Comparison of ENCODE assay signal across 33 mouse cellular contexts in the genomic region with DNA sequence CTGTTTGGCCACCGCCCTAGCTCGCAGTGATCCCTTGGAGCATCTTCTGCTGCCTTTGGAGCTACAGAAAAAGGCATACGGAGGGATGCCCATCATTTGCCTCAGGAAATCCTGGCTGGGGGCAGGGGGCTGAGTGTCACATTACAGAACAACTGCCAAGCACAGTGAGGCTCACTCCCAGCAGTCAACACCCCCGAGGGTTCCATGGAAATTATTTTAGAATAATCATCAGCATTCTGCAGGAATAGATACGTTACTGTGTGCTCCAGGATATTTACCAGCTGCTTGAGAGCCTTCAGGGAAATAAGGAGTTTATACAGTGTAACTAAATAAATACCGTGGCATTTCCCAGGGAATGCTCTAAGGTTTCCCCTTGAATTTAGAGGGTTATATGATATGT. TPM values are rescaled to one million over a fixed set of nuclear protein-coding genes. Genes with fewer than 3 reads are reported as not detected.
DNase-seq lines count a peak whose midpoint lies in the region; ATAC-seq and TF ChIP-seq lines count a peak whose summit lies in the region.
"Had no signal": no experiment of that assay in that cellular context is flagged by ENCODE, and none has a peak within 500 bp of the region (broad histone marks: within the 10 kb centered on the region; RNA-seq: fewer than 3 reads in every experiment).

No protein-coding gene starts in this region.

- no peak for TF ChIP-seq CTCF in kidney, postnatal 0 days (IDR thresholded peaks at IDR 0.05; ENCODE audit: low read depth)
- no peak for TF ChIP-seq CTCF in lung, postnatal 0 days (IDR thresholded peaks at IDR 0.05)

- H3K27ac ChIP-seq in kidney, postnatal 0 days: no peak overlapping the region
- no peak overlapping the region for H3K27ac ChIP-seq in lung, postnatal 0 days (ENCODE audit: low read length)
- H3K27ac ChIP-seq in embryonic facial prominence, embryonic 14.5 days (replicated peaks; ENCODE audit: low read depth, low read length): no peak overlapping the region
- no peak overlapping the region for H3K27ac ChIP-seq in forebrain, embryonic 14.5 days (ENCODE audit: low read depth, low read length)
- H3K27ac ChIP-seq: forebrain, embryonic 15.5 days; heart, adult 2 months; heart, embryonic 13.5 days; hindbrain, embryonic 10.5 days; hindbrain, embryonic 15.5 days; kidney, embryonic 15.5 days; macrophage; midbrain, embryonic 13.5 days had no signal

- WGBS in kidney, postnatal 0 days: 32% methylated on average over 6 of the region's 6 CpGs
- 39% methylated on average over 6 of the region's 6 CpGs for WGBS in lung, postnatal 0 days
- 18% methylated on average over 6 of the region's 6 CpGs for WGBS in embryonic facial prominence, embryonic 14.5 days
- WGBS in forebrain, embryonic 14.5 days: 71% methylated on average over 6 of the region's 6 CpGs

- H3K36me3 ChIP-seq in kidney, postnatal 0 days (ENCODE audit: insufficient read depth, low read length): no peaks in the 10 kb centered on the region
- no peaks in the 10 kb centered on the region for H3K36me3 ChIP-seq in lung, postnatal 0 days (ENCODE audit: insufficient read depth, low read length)
- no peaks in the 10 kb centered on the region for H3K36me3 ChIP-seq in embryonic facial prominence, embryonic 14.5 days (ENCODE audit: control insufficient read depth, insufficient read depth, low read length)
- H3K36me3 ChIP-seq in forebrain, embryonic 14.5 days (ENCODE audit: control insufficient read depth, insufficient read depth, low read length): no peaks in the 10 kb centered on the region
- H3K36me3 ChIP-seq: forebrain, embryonic 15.5 days; heart, embryonic 13.5 days; hindbrain, embryonic 10.5 days; hindbrain, embryonic 15.5 days; kidney, embryonic 15.5 days; midbrain, embryonic 13.5 days had no signal

- H3K9ac ChIP-seq in kidney, postnatal 0 days (ENCODE audit: low read depth, low read length): no peak overlapping the region
- H3K9ac ChIP-seq in lung, postnatal 0 days (replicated peaks; ENCODE audit: low read depth): no peak overlapping the region
- no peak overlapping the region for H3K9ac ChIP-seq in embryonic facial prominence, embryonic 14.5 days (ENCODE audit: low read depth, low read length)
- H3K9ac ChIP-seq in forebrain, embryonic 14.5 days (ENCODE audit: low read length): no peak overlapping the region
- H3K9ac ChIP-seq: forebrain, embryonic 15.5 days; heart, embryonic 13.5 days; hindbrain, embryonic 15.5 days; kidney, embryonic 15.5 days; midbrain, embryonic 13.5 days had no signal

- H3K4me3 ChIP-seq in kidney, postnatal 0 days (replicated peaks; ENCODE audit: low read depth, low read length): no peak overlapping the region
- H3K4me3 ChIP-seq in lung, postnatal 0 days (ENCODE audit: low read depth, low read length): no peak overlapping the region
- H3K4me3 ChIP-seq in embryonic facial prominence, embryonic 14.5 days (ENCODE audit: low read depth, low read length): no peak overlapping the region
- no peak overlapping the region for H3K4me3 ChIP-seq in forebrain, embryonic 14.5 days (ENCODE audit: low read depth, low read length)
- H3K4me3 ChIP-seq: forebrain, embryonic 15.5 days; heart, adult 2 months; heart, embryonic 13.5 days; hindbrain, embryonic 10.5 days; hindbrain, embryonic 15.5 days; kidney, embryonic 15.5 days; midbrain, embryonic 13.5 days had no signal

- H3K4me1 ChIP-seq in kidney, postnatal 0 days (replicated peaks; ENCODE audit: insufficient read depth, low read length): no peaks in the 10 kb centered on the region
- no peaks in the 10 kb centered on the region for H3K4me1 ChIP-seq in lung, postnatal 0 days (ENCODE audit: insufficient read depth, low read depth, low read length)
- H3K4me1 ChIP-seq in embryonic facial prominence, embryonic 14.5 days (ENCODE audit: control insufficient read depth, insufficient read depth, low read length): peaks cover 13% of the 10 kb centered on the region
- H3K4me1 ChIP-seq in forebrain, embryonic 14.5 days (ENCODE audit: control insufficient read depth, insufficient read depth, low read length): peaks cover 13% of the 10 kb centered on the region
- H3K4me1 ChIP-seq: heart, embryonic 13.5 days had no signal

- no peak for TF ChIP-seq EP300 in lung, postnatal 0 days (IDR thresholded peaks at IDR 0.05)

- H3K9me3 ChIP-seq in kidney, postnatal 0 days (replicated peaks; ENCODE audit: low read length): no peaks in the 10 kb centered on the region
- H3K9me3 ChIP-seq in lung, postnatal 0 days (ENCODE audit: low read length): no peaks in the 10 kb centered on the region
- no peaks in the 10 kb centered on the region for H3K9me3 ChIP-seq in embryonic facial prominence, embryonic 14.5 days (ENCODE audit: control insufficient read depth, low read length)
- no peaks in the 10 kb centered on the region for H3K9me3 ChIP-seq in forebrain, embryonic 14.5 days (replicated peaks; ENCODE audit: control insufficient read depth, low read length)
- H3K9me3 ChIP-seq: forebrain, embryonic 15.5 days; heart, embryonic 13.5 days; hindbrain, embryonic 10.5 days; hindbrain, embryonic 15.5 days; kidney, embryonic 15.5 days; midbrain, embryonic 13.5 days had no signal

- peak; percentile 13 for DNase-seq in kidney, postnatal 0 days (ENCODE audit: low spot score)
- no peak for DNase-seq in kidney, postnatal 10 days
- DNase-seq in lung, postnatal 0 days (ENCODE audit: low spot score): peak; percentile 29
- no peak for DNase-seq in lung, postnatal 36 days
- DNase-seq in embryonic facial prominence, embryonic 14.5 days (ENCODE audit: low spot score): peak; percentile 86
- DNase-seq in thymus, postnatal 10 days (ENCODE audit: low spot score in 2 of 2): no peak
- DNase-seq in forebrain, embryonic 14.5 days (ENCODE audit: low spot score): no peak
- DNase-seq: adrenal gland, postnatal 14 days; cerebellum, adult 11-12 months; cerebellum, adult 9-11 months; embryo, embryonic 11 days; gastrocnemius, postnatal 25 days; heart, adult 2 months; heart, postnatal 10 days; kidney, adult 18-20 months; kidney, postnatal 4 days; layer of hippocampus, postnatal 36 days; left cerebral cortex, postnatal 4 days; right cerebral cortex, adult 18-20 months; thymus, adult 2 months; thymus, postnatal 4 days had no signal

- ATAC-seq in kidney, postnatal 0 days (replicated peaks; ENCODE audit: low FRiP score, low read depth): no peak
- ATAC-seq in lung, postnatal 0 days: no peak
- peak; percentile 74 for ATAC-seq in embryonic facial prominence, embryonic 14.5 days (ENCODE audit: low read depth)
- no peak for ATAC-seq in forebrain, embryonic 14.5 days
- ATAC-seq: CD4-positive, CD25-positive, alpha-beta regulatory T cell, adult 4 months; forebrain, embryonic 15.5 days; midbrain, embryonic 13.5 days had no signal

- H3K27me3 ChIP-seq in kidney, postnatal 0 days (ENCODE audit: insufficient read depth, low read length): no peaks in the 10 kb centered on the region
- H3K27me3 ChIP-seq in lung, postnatal 0 days (replicated peaks; ENCODE audit: insufficient read depth, low read length): no peaks in the 10 kb centered on the region
- no peaks in the 10 kb centered on the region for H3K27me3 ChIP-seq in embryonic facial prominence, embryonic 14.5 days (replicated peaks; ENCODE audit: control insufficient read depth, insufficient read depth, low read length)
- H3K27me3 ChIP-seq in forebrain, embryonic 14.5 days (replicated peaks; ENCODE audit: control insufficient read depth, insufficient read depth, low read length): no peaks in the 10 kb centered on the region
- H3K27me3 ChIP-seq: forebrain, embryonic 15.5 days; heart, embryonic 13.5 days had no signal

- H3K4me2 ChIP-seq in kidney, postnatal 0 days (ENCODE audit: low read length): no peak overlapping the region
- H3K4me2 ChIP-seq in lung, postnatal 0 days (replicated peaks; ENCODE audit: low read depth, low read length): no peak overlapping the region
- no peak overlapping the region for H3K4me2 ChIP-seq in embryonic facial prominence, embryonic 14.5 days (ENCODE audit: low read depth, low read length)
- no peak overlapping the region for H3K4me2 ChIP-seq in forebrain, embryonic 14.5 days (ENCODE audit: low read length)
- H3K4me2 ChIP-seq: forebrain, embryonic 15.5 days; heart, embryonic 13.5 days; hindbrain, embryonic 15.5 days; kidney, embryonic 15.5 days; liver, embryonic 11.5 days; midbrain, embryonic 13.5 days had no signal

RNA-seq across cellular contexts. Expression of gene Opalin, which starts 41.4 kb away (rescaled TPM):
- not detected in 2 replicates for polyA plus RNA-seq in kidney, postnatal 0 days (2015; fragmentation: Nextera tagmentation; extraction: Ambion mirVana)
- 0.08 TPM in 1 of 2 replicates, not detected in the other for polyA plus RNA-seq in lung, postnatal 0 days (2015; fragmentation: Nextera tagmentation; extraction: Ambion mirVana)
- polyA plus RNA-seq in embryonic facial prominence, embryonic 14.5 days (2014; fragmentation: Nextera tagmentation; extraction: Ambion mirVana): not detected in 2 replicates
- polyA plus RNA-seq in forebrain, embryonic 14.5 days (2014; fragmentation: Nextera tagmentation; extraction: Ambion mirVana): not detected in 2 replicates
- polyA plus RNA-seq: CD4-positive, CD25-positive, alpha-beta regulatory T cell, adult 4 months; forebrain, embryonic 15.5 days; heart, adult 2 months; hindbrain, embryonic 10.5 days; hindbrain, embryonic 15.5 days; intestine, embryonic 14.5 days; kidney, embryonic 15.5 days; liver, embryonic 11.5 days; liver, embryonic 16.5 days; macrophage; midbrain, embryonic 13.5 days; spleen, adult 2 months had no signal

Comparison
In these comparisons a context has a peak if more than half of its experiments do, and no peak if none do; other contexts are left out.
1. DNase-seq: peak in kidney, postnatal 0 days (single experiment), lung, postnatal 0 days (single experiment) and embryonic facial prominence, embryonic 14.5 days (single experiment); none in kidney, postnatal 10 days (single experiment), lung, postnatal 36 days (single experiment), thymus, postnatal 10 days (0 of 2) and forebrain, embryonic 14.5 days (single experiment).